Mouse (Mus musculus) right cerebral cortex, postnatal 10 days (tissue): ENCODE measurements around the gene Olfr1061.
"Not testable (repeated sequence)": the region's sequence is repeated elsewhere in the genome, so short reads cannot be mapped to it uniquely, and the experiment has no call there.

Source experiments
- DNase-seq, 2 experiments: peaks; one replicate each; pipeline ENCODE4 v3.0.0; 2021; ENCODE audit warnings: low spot score in 2 of 2

Gene Olfr1061

GRCm38 (mm10) chr2:86413950-86414349 lies at the start of gene Olfr1061:
Olfr1061 (minus strand) TSS chr2:86414050.
- no peak for DNase-seq

- no peak for DNase-seq
Observed at GRCm38 (mm10) chr2:86460434-86460833, 46.6 kb upstream of the Olfr1061 start.

GRCm38 (mm10) chr2:86456169-86456568 lies 42.3 kb upstream of the Olfr1061 start, which contains the start of gene Olfr1066:
Olfr1066 (minus strand) TSS chr2:86456269.
- no peak for DNase-seq

GRCm38 (mm10) chr2:86450491-86450890 lies 36.6 kb upstream of the Olfr1061 start, which contains the start of gene Olfr1065:
Olfr1065 (minus strand) TSS chr2:86450591.
- not testable (repeated sequence) for DNase-seq

GRCm38 (mm10) chr2:86442101-86442500 lies 28.3 kb upstream of the Olfr1061 start:
- DNase-seq = not testable (repeated sequence)

GRCm38 (mm10) chr2:86428511-86428910 lies 14.7 kb upstream of the Olfr1061 start:
- DNase-seq = not testable (repeated sequence)

GRCm38 (mm10) chr2:86426649-86427048 lies 12.8 kb upstream of the Olfr1061 start, which contains the start of gene Olfr1062:
Olfr1062 (minus strand) TSS chr2:86426749.
- DNase-seq = not testable (repeated sequence)

- DNase-seq = no peak
Observed at GRCm38 (mm10) chr2:86395114-86395513, 18.7 kb downstream of the Olfr1061 start.

GRCm38 (mm10) chr2:86388461-86388860 lies 25.4 kb downstream of the Olfr1061 start, which contains the start of gene Olfr1058:
Olfr1058 (minus strand) TSS chr2:86388561.
- DNase-seq = not testable (repeated sequence)

- DNase-seq = no peak
Observed at GRCm38 (mm10) chr2:86378293-86378692, 35.6 kb downstream of the Olfr1061 start, which contains the start of gene Olfr1057. Olfr1057 (minus strand) TSS chr2:86378393.

- not testable (repeated sequence) for DNase-seq
Observed at GRCm38 (mm10) chr2:86366342-86366741, 47.5 kb downstream of the Olfr1061 start.
